Mouse (Mus musculus): ENCODE data around the gene Tmem117. TPM values are rescaled to one million over a fixed set of nuclear protein-coding genes. Genes with fewer than 3 reads are reported as not detected.

Tmem117 gene
- polyA plus RNA-seq, 1 experiment from 2014 or later, result 5.6 TPM

DNA sequence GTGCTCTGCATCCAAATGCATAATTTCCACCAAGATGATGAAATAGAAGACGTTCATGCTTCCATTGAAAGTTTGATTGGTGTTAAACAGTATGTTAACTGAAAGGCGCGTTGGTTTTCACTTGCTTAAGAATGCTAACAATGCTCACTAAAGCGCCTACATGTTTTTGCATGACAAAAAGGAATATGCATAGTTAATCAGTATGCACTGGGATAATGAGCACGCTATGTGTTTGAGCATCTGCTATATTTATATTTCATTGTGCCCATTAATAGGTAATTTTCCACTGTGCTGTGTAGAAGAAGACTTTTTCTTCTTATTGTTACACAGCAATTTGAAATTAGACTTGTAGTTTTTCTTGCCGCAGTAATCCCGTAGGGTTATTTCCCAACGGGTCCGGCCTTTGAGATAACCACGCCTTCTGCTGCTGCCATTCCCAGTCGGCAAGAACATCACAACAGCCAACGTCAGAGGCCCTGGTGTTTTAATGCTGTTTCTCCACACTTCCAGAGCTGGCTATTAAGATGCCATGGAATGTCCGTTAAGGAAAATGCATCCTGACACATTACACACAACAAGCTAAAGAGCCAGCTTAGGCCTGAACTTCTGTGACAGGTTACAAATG lies 399.9 kb downstream of the Tmem117 start:
- Histone ChIP-seq H3K27ac (replicated peaks) (no peak overlapping the region), H3K27me3 (ENCODE audit: control insufficient read depth, insufficient read depth, low read length) (no peaks in the 10 kb centered on the region), H3K4me1 (replicated peaks; ENCODE audit: control insufficient read depth, insufficient read depth) (no peaks in the 10 kb centered on the region), H3K4me3 (ENCODE audit: low read depth, low read length) (no peak overlapping the region), H3K36me3 (ENCODE audit: control insufficient read depth, insufficient read depth, low read length) (no peaks in the 10 kb centered on the region), H3K9ac (ENCODE audit: low read length) (no peak overlapping the region), H3K4me2 (replicated peaks; ENCODE audit: low read depth) (no peak overlapping the region), H3K9me3 (ENCODE audit: control insufficient read depth, low read length) (no peaks in the 10 kb centered on the region)
- no peak for DNase-seq (ENCODE audit: low spot score)
- TF ChIP-seq EP300 (optimal IDR thresholded peaks at IDR 0.05), result no peak
- 84% methylated on average over 13 of the region's 13 CpGs for WGBS
- no peak for ATAC-seq (ENCODE audit: low FRiP score, low TSS enrichment)

DNA sequence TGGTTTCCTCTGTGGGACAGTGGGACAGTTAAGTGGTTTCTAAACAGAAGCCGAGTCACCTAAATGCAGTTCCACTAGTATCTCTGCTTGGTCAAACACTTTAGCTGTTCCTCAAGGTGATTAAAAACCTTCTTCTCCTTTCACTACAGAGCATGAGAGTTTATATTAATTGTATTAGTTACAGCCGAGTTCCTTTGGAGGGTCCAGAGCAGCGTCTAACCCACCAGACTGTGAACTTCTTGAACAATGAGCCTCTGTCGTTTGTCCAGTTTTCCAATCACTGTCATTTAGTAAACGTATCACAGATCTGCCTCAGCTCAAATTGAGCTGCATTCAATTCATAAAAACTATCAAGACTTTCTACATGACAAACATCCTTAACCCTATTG lies 400.4 kb downstream of the Tmem117 start:
- Histone ChIP-seq H3K4me1 (replicated peaks; ENCODE audit: control insufficient read depth, insufficient read depth) (no peaks in the 10 kb centered on the region), H3K4me3 (ENCODE audit: low read depth, low read length) (no peak overlapping the region), H3K4me2 (replicated peaks; ENCODE audit: low read depth) (no peak overlapping the region), H3K27ac (replicated peaks) (no peak overlapping the region), H3K36me3 (ENCODE audit: control insufficient read depth, insufficient read depth, low read length) (no peaks in the 10 kb centered on the region), H3K9me3 (ENCODE audit: control insufficient read depth, low read length) (no peaks in the 10 kb centered on the region), H3K27me3 (ENCODE audit: control insufficient read depth, insufficient read depth, low read length) (no peaks in the 10 kb centered on the region), H3K9ac (ENCODE audit: low read length) (no peak overlapping the region)
- WGBS, result 53% methylated on average over 5 of the region's 5 CpGs
- no peak for TF ChIP-seq EP300 (optimal IDR thresholded peaks at IDR 0.05)
- no peak for TF ChIP-seq CTCF (IDR thresholded peaks at IDR 0.05; ENCODE audit: low read depth)
- ATAC-seq (ENCODE audit: low FRiP score, low TSS enrichment) (no peak), DNase-seq (ENCODE audit: low spot score) (no peak)

DNA sequence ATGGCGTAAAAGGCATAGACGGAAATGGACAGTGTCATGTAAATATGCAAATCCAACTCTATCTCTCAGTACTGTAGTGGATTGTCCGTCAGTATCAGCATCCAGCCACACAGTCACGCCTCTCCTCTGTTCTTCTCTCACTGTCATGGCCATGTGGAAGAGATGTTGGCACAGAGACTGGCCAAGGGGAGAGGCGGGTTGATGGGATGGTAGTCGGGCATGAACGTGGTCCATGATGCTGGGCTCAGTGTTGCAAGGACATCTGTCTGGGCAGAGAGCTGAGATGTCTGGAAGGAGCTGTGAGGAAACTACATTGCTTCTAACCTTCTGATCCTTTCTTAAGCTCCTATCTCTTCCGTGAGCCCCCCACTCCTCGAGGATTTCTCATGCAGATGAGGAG lies 413.4 kb downstream of the Tmem117 start:
- no peak overlapping the region for H3K27ac ChIP-seq (replicated peaks)
- no peak overlapping the region for H3K9ac ChIP-seq (ENCODE audit: low read length)
- TF ChIP-seq CTCF (IDR thresholded peaks at IDR 0.05; ENCODE audit: low read depth) (no peak), EP300 (optimal IDR thresholded peaks at IDR 0.05) (no peak)
- WGBS, result 86% methylated on average over 9 of the region's 9 CpGs
- no peaks in the 10 kb centered on the region for H3K4me1 ChIP-seq (replicated peaks; ENCODE audit: control insufficient read depth, insufficient read depth)
- ATAC-seq (ENCODE audit: low FRiP score, low TSS enrichment) (no peak), DNase-seq (ENCODE audit: low spot score) (no peak)
- H3K4me3 ChIP-seq (ENCODE audit: low read depth, low read length), result no peak overlapping the region
- H3K36me3 ChIP-seq (ENCODE audit: control insufficient read depth, insufficient read depth, low read length), result no peaks in the 10 kb centered on the region
- H3K4me2 ChIP-seq (replicated peaks; ENCODE audit: low read depth), result no peak overlapping the region
- no peaks in the 10 kb centered on the region for H3K9me3 ChIP-seq (ENCODE audit: control insufficient read depth, low read length)
- H3K27me3 ChIP-seq (ENCODE audit: control insufficient read depth, insufficient read depth, low read length), result no peaks in the 10 kb centered on the region

DNA sequence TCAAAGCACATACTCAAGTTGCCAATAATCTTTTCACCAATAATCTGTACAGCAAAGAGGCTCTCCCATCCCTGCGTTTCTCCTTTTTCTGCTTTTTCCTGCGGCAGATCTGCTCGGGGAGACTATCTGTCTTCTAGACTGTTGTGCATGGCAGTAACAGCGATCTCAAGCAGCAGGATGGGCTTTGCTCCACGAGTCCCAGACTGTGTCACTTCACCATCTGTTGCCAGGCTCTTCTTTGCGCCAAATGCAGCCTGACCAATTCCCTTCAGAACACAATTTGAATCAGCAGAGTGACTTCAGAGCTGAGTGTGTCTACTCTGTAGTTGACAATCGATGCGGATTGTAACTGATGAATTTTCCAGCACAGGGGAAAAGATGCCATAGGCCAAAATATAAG lies 415.0 kb downstream of the Tmem117 start:
- H3K4me3 ChIP-seq (ENCODE audit: low read depth, low read length), result no peak overlapping the region
- DNase-seq (ENCODE audit: low spot score) (no peak), ATAC-seq (ENCODE audit: low FRiP score, low TSS enrichment) (no peak)
- no peaks in the 10 kb centered on the region for H3K9me3 ChIP-seq (ENCODE audit: control insufficient read depth, low read length)
- H3K9ac ChIP-seq (ENCODE audit: low read length), result no peak overlapping the region
- no peaks in the 10 kb centered on the region for H3K27me3 ChIP-seq (ENCODE audit: control insufficient read depth, insufficient read depth, low read length)
- H3K36me3 ChIP-seq (ENCODE audit: control insufficient read depth, insufficient read depth, low read length), result no peaks in the 10 kb centered on the region
- 80% methylated on average over 8 of the region's 8 CpGs for WGBS
- no peaks in the 10 kb centered on the region for H3K4me1 ChIP-seq (replicated peaks; ENCODE audit: control insufficient read depth, insufficient read depth)
- no peak overlapping the region for H3K27ac ChIP-seq (replicated peaks)
- TF ChIP-seq EP300 (optimal IDR thresholded peaks at IDR 0.05), result no peak
- TF ChIP-seq CTCF (IDR thresholded peaks at IDR 0.05; ENCODE audit: low read depth), result no peak
- no peak overlapping the region for H3K4me2 ChIP-seq (replicated peaks; ENCODE audit: low read depth)

DNA sequence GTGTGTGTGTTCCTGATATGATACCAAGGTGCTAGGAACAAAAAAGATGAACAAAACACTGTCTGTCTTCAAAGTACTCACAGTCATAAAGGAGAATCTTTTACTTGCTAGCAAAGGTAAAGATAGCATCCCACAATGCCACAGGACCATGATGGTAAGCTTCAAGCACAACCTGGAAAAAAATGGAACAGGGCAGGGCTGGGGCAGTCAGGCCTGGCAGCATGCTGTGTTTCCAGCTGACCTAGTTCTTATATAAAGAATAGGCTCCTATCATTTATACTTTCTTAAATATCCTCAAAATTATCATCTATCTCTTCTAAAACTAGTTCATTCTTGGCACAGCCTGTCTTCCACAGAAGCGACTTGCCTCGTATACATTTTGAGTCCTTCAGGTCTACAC lies 418.5 kb downstream of the Tmem117 start:
- no peak for TF ChIP-seq EP300 (optimal IDR thresholded peaks at IDR 0.05)
- no peak for TF ChIP-seq CTCF (IDR thresholded peaks at IDR 0.05; ENCODE audit: low read depth)

DNA sequence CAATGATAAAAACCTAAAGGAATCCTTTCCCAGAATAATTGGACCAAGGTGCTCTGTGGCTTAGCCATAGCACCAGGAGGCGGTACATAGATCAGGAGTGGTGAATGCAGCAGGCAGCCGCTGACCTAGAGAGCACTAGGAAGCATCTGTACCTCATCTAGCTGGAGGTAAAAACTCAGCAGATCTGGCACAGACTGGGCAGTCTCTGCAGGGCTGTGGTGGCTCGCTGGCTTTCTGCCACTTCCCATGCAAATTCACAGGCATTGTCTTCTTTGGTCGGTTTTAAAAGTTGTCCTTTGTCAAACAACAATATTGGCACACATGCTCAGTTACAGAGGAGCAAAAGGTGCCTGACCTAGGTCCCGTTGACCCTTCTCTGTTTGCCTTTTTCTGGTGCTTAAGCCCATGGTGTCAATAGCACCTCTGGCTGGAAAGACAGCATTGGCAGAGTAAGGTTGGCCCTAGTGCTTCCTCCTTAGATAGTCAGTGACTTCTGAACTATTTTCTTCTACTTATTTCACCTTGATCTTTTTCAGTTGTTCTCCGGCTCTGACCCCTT lies 420.2 kb downstream of the Tmem117 start:
- Histone ChIP-seq H3K4me2 (replicated peaks; ENCODE audit: low read depth) (no peak overlapping the region), H3K4me3 (ENCODE audit: low read depth, low read length) (no peak overlapping the region), H3K9ac (ENCODE audit: low read length) (no peak overlapping the region), H3K4me1 (replicated peaks; ENCODE audit: control insufficient read depth, insufficient read depth) (no peaks in the 10 kb centered on the region), H3K27me3 (ENCODE audit: control insufficient read depth, insufficient read depth, low read length) (no peaks in the 10 kb centered on the region), H3K9me3 (ENCODE audit: control insufficient read depth, low read length) (no peaks in the 10 kb centered on the region), H3K27ac (replicated peaks) (no peak overlapping the region), H3K36me3 (ENCODE audit: control insufficient read depth, insufficient read depth, low read length) (no peaks in the 10 kb centered on the region)
- ATAC-seq (ENCODE audit: low FRiP score, low TSS enrichment) (no peak), DNase-seq (ENCODE audit: low spot score) (no peak)
- 55% methylated on average over 6 of the region's 6 CpGs for WGBS
- TF ChIP-seq EP300 (optimal IDR thresholded peaks at IDR 0.05) (no peak), CTCF (IDR thresholded peaks at IDR 0.05; ENCODE audit: low read depth) (no peak)

More for the DNA sequence above, 418.5 kb downstream of the Tmem117 start:
- H3K9ac ChIP-seq (ENCODE audit: low read length), result no peak overlapping the region
- no peak overlapping the region for H3K27ac ChIP-seq (replicated peaks)
- no peak overlapping the region for H3K4me2 ChIP-seq (replicated peaks; ENCODE audit: low read depth)
- WGBS, result 81% methylated on average over 2 of the region's 2 CpGs
- H3K9me3 ChIP-seq (ENCODE audit: control insufficient read depth, low read length), result no peaks in the 10 kb centered on the region
- ATAC-seq (ENCODE audit: low FRiP score, low TSS enrichment) (no peak), DNase-seq (ENCODE audit: low spot score) (no peak)
- H3K4me3 ChIP-seq (ENCODE audit: low read depth, low read length), result no peak overlapping the region
- no peaks in the 10 kb centered on the region for H3K27me3 ChIP-seq (ENCODE audit: control insufficient read depth, insufficient read depth, low read length)
- H3K4me1 ChIP-seq (replicated peaks; ENCODE audit: control insufficient read depth, insufficient read depth), result no peaks in the 10 kb centered on the region
- no peaks in the 10 kb centered on the region for H3K36me3 ChIP-seq (ENCODE audit: control insufficient read depth, insufficient read depth, low read length)

Data from stomach, postnatal 0 days (tissue).